Mouse (Mus musculus): ENCODE results near the gene Myo1g. TPM values are rescaled to one million over a fixed set of nuclear protein-coding genes. Genes with fewer than 3 reads are reported as not detected.

Gene Myo1g
- polyA plus RNA-seq (2012; rRNA removed), result 2.4 and 4.2 TPM in 2 replicates

DNA sequence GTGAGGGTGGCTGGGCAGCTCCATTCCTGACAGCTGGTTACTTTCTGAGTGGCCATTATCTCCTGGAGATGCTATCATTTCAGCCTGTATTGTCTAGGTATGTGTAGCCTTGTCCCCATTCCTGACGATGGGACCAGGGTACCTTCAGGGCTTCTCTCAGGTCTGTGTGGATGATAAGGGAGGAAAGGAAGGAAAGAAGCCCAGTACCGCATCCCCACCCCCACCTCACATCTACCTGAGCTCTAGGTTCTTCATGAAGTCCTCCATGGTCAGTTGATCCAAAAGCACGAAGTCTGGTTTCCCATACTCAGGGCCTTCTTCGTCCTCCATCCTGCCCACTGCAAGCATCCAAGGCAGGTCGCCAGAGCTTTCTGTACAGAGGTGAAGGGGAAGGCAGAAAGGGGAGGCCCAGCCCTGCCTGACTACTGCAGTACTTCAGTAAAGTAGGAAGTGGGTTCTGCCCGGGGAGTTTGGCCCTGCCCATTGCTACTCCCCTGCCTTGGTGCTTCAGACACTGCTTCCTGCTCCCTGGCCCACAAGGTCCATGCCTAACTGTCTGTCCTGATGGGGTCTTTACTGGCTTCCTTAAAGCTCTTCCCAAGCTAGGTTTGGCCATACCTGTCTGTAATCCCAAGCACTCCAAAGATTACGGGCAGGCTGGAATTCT is at the start of gene Myo1g:
TSS of gene Myo1g (minus strand) at position 459 of the 667 bp plus-strand sequence.

DNA sequence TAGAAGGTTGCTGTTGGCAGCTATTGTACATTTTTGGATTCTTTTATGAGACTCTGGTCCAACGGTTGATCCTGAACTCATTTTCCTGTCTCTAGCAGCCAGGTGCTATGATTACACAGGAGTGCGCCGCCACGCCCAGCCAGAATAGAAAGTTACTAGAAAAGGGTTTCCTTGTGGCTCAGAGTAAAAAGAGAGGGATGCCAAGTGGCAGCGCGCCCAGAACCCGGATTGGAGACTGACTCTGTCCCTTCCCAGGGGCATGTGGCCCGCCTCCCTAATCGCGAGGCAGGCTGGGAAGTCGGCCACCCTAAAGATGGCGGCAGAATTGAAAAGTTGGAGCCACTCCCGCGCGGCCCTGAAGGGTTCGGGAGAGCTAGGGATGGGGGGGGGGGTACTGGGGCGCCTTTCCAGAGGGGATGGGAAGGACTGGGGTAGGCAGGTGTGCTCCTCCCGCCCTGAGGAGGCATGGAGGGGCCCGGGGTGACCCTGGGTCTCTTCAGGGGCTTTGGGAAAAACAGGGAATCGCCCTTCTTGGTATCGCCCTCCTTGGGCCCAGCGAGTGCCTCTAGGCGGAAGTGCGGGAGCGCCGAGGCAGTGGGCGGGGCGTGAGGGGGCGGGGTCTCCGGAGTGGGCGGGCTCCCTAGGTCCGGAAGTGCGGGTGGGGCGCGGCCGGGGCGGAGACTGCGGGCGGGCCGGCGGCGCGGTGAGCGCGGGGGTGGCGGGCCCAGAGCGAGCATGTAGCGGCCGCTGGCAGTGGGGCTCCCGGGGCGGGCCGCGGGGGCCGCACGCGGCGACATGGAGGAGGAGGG is 25.6 kb upstream of the Myo1g start, which contains the start of gene Ccm2:
TSS of gene Ccm2 (plus strand) at position 683 of the 809 bp plus-strand sequence.

DNA sequence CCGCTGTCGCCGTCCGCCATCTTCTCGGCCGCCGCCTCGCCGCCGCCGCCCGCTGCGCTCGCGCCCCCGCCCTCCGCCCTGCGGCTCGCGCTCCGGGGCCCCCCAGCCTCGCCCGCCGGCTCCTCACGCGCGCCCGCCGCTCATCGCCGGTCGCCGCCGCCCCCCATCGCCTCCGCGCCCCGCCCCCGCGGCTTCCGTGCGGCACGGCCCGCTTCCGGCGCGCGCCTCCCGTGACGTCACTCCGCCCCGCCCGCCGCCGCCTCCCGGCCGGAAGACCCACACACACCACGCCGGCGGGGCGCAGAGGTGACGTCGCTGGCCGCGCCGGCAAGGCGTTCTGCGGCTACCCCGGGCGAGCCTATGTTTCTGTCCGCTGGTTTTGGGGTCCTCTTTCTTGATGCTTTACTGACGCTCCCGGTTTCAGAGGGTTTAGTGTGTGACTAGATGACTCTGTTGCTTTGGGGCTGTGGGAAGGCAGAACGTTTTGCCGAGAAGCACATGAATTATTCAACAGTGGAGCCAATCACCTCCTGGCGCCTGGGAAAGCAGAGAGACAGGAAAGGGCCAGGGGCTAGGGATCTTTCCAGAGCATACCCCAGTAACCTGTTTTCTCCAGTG is 44.8 kb downstream of the Myo1g start, which contains the start of gene Purb:
TSS of gene Purb (minus strand) at position 51 of the 618 bp plus-strand sequence.

Other genes starting within 250 kb of the Myo1g start
- 52.7 and 52.8 TPM in 2 replicates for gene Tmed4, start 246.1 kb downstream of the Myo1g start, polyA plus RNA-seq (2012; rRNA removed)
- gene Ogdh, start 229.3 kb downstream of the Myo1g start, polyA plus RNA-seq (2012; rRNA removed), result 86.7 and 98.5 TPM in 2 replicates
- gene Zmiz2, start 131.9 kb downstream of the Myo1g start, polyA plus RNA-seq (2012; rRNA removed), result 44.4 and 49.9 TPM in 2 replicates
- gene Ppia, start 105.5 kb downstream of the Myo1g start, polyA plus RNA-seq (2012; rRNA removed), result 121 and 182 TPM in 2 replicates
- 8.1 and 10.3 TPM in 2 replicates for gene H2afv, start 76.5 kb downstream of the Myo1g start, polyA plus RNA-seq (2012; rRNA removed)
- 2.6 and 3.0 TPM in 2 replicates for gene Purb, start 45.0 kb downstream of the Myo1g start, polyA plus RNA-seq (2012; rRNA removed)
- 27.0 and 30.6 TPM in 2 replicates for gene Ccm2, start 25.9 kb upstream of the Myo1g start, polyA plus RNA-seq (2012; rRNA removed)
- 5.1 and 6.4 TPM in 2 replicates for gene Nacad, start 85.1 kb upstream of the Myo1g start, polyA plus RNA-seq (2012; rRNA removed)
- gene Tbrg4, start 105.1 kb upstream of the Myo1g start, polyA plus RNA-seq (2012; rRNA removed), result 64.8 and 67.6 TPM in 2 replicates
- not detected in 2 replicates for gene Wap, start 117.7 kb upstream of the Myo1g start, polyA plus RNA-seq (2012; rRNA removed)
- gene Ramp3, start 137.6 kb upstream of the Myo1g start, polyA plus RNA-seq (2012; rRNA removed), result 4.0 and 4.4 TPM in 2 replicates

Data from stomach, adult 2 months (tissue).